Mouse (Mus musculus) intestine, embryonic 16.5 days (tissue): ENCODE results near the gene Ccdc62. TPM values are rescaled to one million over a fixed set of nuclear protein-coding genes. Genes with fewer than 3 reads are reported as not detected.
A peak's percentile ranks its signal among the peaks of the same experiment; 100 is the strongest.

Experiments
- ATAC-seq: fragments of 200-750 bp; cut with Nextera tagmentation; 2 replicates; pipeline ENCODE4 v1.8.0; 2017; ENCODE audit warnings: moderate TSS enrichment, moderate library complexity
- H3K27ac ChIP-seq: fragments of 300-500 bp; sonication (generic); 2 replicates; pipeline ENCODE4 v1.5.1; 2014; ENCODE audit warnings: mild to moderate bottlenecking, low read length
- H3K27me3 ChIP-seq: fragments of 300-500 bp; sonication (generic); replicated peaks from 2 replicates; pipeline ENCODE4 v1.6.1; 2014; ENCODE audit warnings: low read length, control low read depth, mixed read lengths; ENCODE audit not compliant: control insufficient read depth, insufficient read depth
- H3K36me3 ChIP-seq: fragments of 300-500 bp; sonication (generic); 2 replicates; pipeline ENCODE4 v1.6.1; 2014; ENCODE audit warnings: low read length, control low read depth; ENCODE audit not compliant: control insufficient read depth, insufficient read depth
- H3K4me1 ChIP-seq: fragments of 300-500 bp; sonication (generic); 2 replicates; pipeline ENCODE4 v1.6.1; 2014; ENCODE audit warnings: low read length, control low read depth, mixed read lengths; ENCODE audit not compliant: control insufficient read depth, insufficient read depth
- H3K4me2 ChIP-seq: fragments of 300-500 bp; sonication (generic); 2 replicates; pipeline ENCODE4 v1.6.1; 2014; ENCODE audit warnings: low read depth, low read length, control low read depth
- H3K4me3 ChIP-seq: fragments of 300-500 bp; sonication (generic); 2 replicates; pipeline ENCODE4 v1.5.1; 2014; ENCODE audit warnings: mild to moderate bottlenecking, low read length
- H3K9ac ChIP-seq: fragments of 300-500 bp; sonication (generic); 2 replicates; pipeline ENCODE4 v1.6.1; 2014; ENCODE audit warnings: low read depth, low read length
- H3K9me3 ChIP-seq: fragments of 300-500 bp; sonication (generic); 2 replicates; pipeline ENCODE4 v1.6.1; 2016; ENCODE audit warnings: low read length, control low read depth; ENCODE audit not compliant: control insufficient read depth
- WGBS: fragments of 180-500 bp; shearing (Covaris S2); extraction: QIAGEN DNeasy Blood & Tissue Kit; methylation state at CpG from one replicate; pipeline ENCODE4 v1.1.7; 2014; 5-methylcytosine and 5-hydroxymethylcytosine counted together
- polyA plus RNA-seq: library from polyadenylated mRNA; unstranded; fragments of >200 nt; fragmentation: Nextera tagmentation; extraction: Ambion mirVana; gene quantifications from 2 replicates; pipeline ENCODE4 v1.2.1, GENCODE M21; 2015

Gene Ccdc62
- polyA plus RNA-seq, 1 experiment from 2014 or later = 5.2 TPM

DNA sequence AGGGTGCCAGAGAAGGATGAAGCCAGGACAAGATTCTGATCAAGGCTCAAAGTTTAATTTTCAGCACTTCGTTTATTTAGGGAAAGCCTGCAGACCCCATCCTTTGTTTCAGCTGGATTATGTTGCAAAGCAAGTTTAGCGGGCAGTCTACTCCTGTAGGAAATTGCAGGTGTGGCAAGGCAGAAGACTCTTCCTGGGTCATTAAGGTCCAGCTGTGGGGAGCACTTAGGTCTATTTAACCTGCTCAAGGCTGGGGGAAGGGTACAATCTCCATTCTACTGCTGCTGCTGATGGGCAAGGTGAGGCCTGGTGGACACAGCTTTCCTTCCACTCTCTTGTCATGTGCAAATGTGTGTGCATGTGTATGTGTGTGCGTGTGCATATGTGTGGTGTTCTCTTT, 28.5 kb downstream of the Ccdc62 start:
- ATAC-seq = peak; percentile 60; the same call in 1 of the 2 replicates
- no peak overlapping the region for H3K4me2 ChIP-seq
- WGBS = 55% methylated on average over 3 of the region's 3 CpGs
- no peak overlapping the region for H3K4me3 ChIP-seq
- no peaks in the 10 kb centered on the region for H3K36me3 ChIP-seq
- H3K27ac ChIP-seq = no peak overlapping the region
- peaks cover 7% of the 10 kb centered on the region; the same call in 1 of the 2 replicates for H3K4me1 ChIP-seq
- no peak overlapping the region for H3K9ac ChIP-seq
- no peaks in the 10 kb centered on the region for H3K9me3 ChIP-seq
- H3K27me3 ChIP-seq = no peaks in the 10 kb centered on the region

DNA sequence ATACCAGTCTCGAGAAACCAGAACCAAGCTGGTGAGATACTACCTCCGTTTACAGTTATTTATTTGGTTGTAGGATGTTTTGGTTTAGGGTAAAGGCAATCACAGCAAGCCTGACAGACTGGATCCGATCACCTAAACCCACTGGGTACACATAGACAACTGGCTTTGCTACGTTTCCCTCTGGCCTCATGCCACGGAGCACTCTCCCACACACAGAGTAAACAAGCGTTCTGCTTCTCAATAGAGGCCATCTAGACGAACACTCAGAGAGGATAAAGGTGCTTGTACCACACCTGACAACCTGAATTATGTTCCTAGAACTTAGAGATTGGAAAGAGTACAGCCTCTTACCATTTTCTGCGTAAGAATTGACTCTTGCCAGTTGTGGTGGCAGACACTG, 29.6 kb downstream of the Ccdc62 start:
- no peak overlapping the region for H3K4me3 ChIP-seq
- no peak overlapping the region for H3K4me2 ChIP-seq
- H3K36me3 ChIP-seq = no peaks in the 10 kb centered on the region
- no peaks in the 10 kb centered on the region for H3K9me3 ChIP-seq
- 58% methylated on average over 8 of the region's 8 CpGs for whole genome bisulfite sequencing
- H3K4me1 ChIP-seq = peaks cover 11% of the 10 kb centered on the region; the same call in 1 of the 2 replicates
- H3K27me3 ChIP-seq = no peaks in the 10 kb centered on the region
- no peak overlapping the region for H3K27ac ChIP-seq
- no peak for ATAC-seq
- no peak overlapping the region for H3K9ac ChIP-seq

GRCm38 (mm10) chr5:123961046-123961445, 30.6 kb downstream of the Ccdc62 start:
- 80% methylated on average over 12 of the region's 12 CpGs for WGBS

GRCm38 (mm10) chr5:123964208-123964607, 33.7 kb downstream of the Ccdc62 start:
- H3K36me3 ChIP-seq = no peaks in the 10 kb centered on the region
- no peaks in the 10 kb centered on the region for H3K27me3 ChIP-seq
- H3K9ac ChIP-seq = no peak overlapping the region
- peak; percentile 48 for ATAC-seq
- H3K27ac ChIP-seq = peak overlapping the region; percentile 9
- H3K4me3 ChIP-seq = no peak overlapping the region
- H3K4me2 ChIP-seq = no peak overlapping the region
- peaks cover 11% of the 10 kb centered on the region for H3K4me1 ChIP-seq
- no peaks in the 10 kb centered on the region for H3K9me3 ChIP-seq
- WGBS = 85% methylated on average over 4 of the region's 4 CpGs

More at GRCm38 (mm10) chr5:123961046-123961445, 30.6 kb downstream of the Ccdc62 start:
- H3K4me1 ChIP-seq = peaks cover 11% of the 10 kb centered on the region; the same call in 1 of the 2 replicates
- H3K9ac ChIP-seq = no peak overlapping the region
- H3K27me3 ChIP-seq = no peaks in the 10 kb centered on the region
- no peaks in the 10 kb centered on the region for H3K36me3 ChIP-seq
- no peaks in the 10 kb centered on the region for H3K9me3 ChIP-seq
- H3K4me2 ChIP-seq = no peak overlapping the region
- no peak for ATAC-seq
- no peak overlapping the region for H3K27ac ChIP-seq
- no peak overlapping the region for H3K4me3 ChIP-seq

- 66% methylated on average over 2 of the region's 2 CpGs for WGBS
- H3K27ac ChIP-seq = peak overlapping the region; percentile 43; the same call in 1 of the 2 replicates
- H3K9me3 ChIP-seq = no peaks in the 10 kb centered on the region
- no peaks in the 10 kb centered on the region for H3K36me3 ChIP-seq
- peaks cover 14% of the 10 kb centered on the region; the same call in 1 of the 2 replicates for H3K4me1 ChIP-seq
- H3K27me3 ChIP-seq = no peaks in the 10 kb centered on the region
- peak; percentile 52; the same call in 1 of the 2 replicates for ATAC-seq
- H3K9ac ChIP-seq = no peak overlapping the region
- no peak overlapping the region for H3K4me2 ChIP-seq
- no peak overlapping the region for H3K4me3 ChIP-seq
These were observed 36.3 kb downstream of the Ccdc62 start for GRCm38 (mm10) chr5:123966759-123967158.

DNA sequence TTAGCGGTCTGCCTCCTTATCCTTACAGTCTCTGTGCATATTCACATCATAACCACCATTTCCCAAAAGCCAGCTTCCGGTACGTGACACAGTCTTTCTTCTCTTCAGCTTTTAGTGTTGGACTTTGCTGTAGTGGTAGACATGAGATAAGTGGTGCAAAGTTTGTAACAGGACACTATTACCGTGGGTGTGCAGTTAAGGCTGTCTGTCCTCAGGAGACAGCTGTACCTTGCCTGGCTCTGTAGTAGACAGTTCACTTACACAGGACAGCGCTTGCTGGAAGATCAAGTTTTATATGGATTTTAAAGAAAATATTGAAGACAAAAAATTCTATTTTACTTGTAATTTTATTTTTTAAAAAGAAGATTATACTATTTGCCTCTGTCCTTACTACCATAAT, 38.0 kb downstream of the Ccdc62 start:
- Histone ChIP-seq H3K27me3 (no peaks in the 10 kb centered on the region), H3K36me3 (no peaks in the 10 kb centered on the region), H3K9me3 (no peaks in the 10 kb centered on the region), H3K9ac (no peak overlapping the region), H3K4me2 (no peak overlapping the region), H3K27ac (peak overlapping the region; percentile 72), H3K4me1 (peaks cover 17% of the 10 kb centered on the region; the same call in 1 of the 2 replicates), H3K4me3 (no peak overlapping the region)
- ATAC-seq = peak; percentile 72
- WGBS = 62% methylated on average over 5 of the region's 5 CpGs

DNA sequence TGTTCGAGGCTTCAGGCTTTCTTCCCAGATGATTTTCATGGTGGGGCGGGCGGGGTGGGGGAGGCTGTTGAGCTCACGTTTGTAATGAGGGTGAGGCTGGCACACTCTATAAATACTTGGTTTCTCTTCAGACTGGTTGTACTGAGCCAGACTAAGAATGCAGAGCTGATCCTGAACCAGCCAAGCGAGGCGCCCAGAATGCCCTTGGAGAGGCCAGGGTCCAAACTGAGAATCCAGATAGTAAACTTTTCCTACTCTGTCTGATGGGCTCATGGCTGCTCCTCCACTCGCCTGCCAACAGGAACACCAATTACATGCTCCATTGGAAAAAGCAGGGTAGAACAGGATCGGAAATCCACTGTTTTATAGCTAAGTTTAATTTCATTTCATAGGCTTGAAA, 38.7 kb downstream of the Ccdc62 start:
- Histone ChIP-seq H3K4me1 (peaks cover 14% of the 10 kb centered on the region; the same call in 1 of the 2 replicates), H3K4me3 (no peak overlapping the region), H3K9me3 (no peaks in the 10 kb centered on the region), H3K36me3 (no peaks in the 10 kb centered on the region), H3K27me3 (no peaks in the 10 kb centered on the region), H3K27ac (peak overlapping the region; percentile 80), H3K4me2 (no peak overlapping the region; the same call in 1 of the 2 replicates), H3K9ac (0 out of 2 replicates have a peak overlapping the region, but pooled peaks have one; percentile 29)
- ATAC-seq = peak; percentile 17; the same call in 1 of the 2 replicates
- WGBS = 49% methylated on average over 8 of the region's 8 CpGs

GRCm38 (mm10) chr5:123970576-123970975, 40.1 kb downstream of the Ccdc62 start:
- Histone ChIP-seq H3K4me1 (peaks cover 13% of the 10 kb centered on the region; the same call in 1 of the 2 replicates), H3K9ac (no peak overlapping the region), H3K27me3 (no peaks in the 10 kb centered on the region), H3K9me3 (no peaks in the 10 kb centered on the region), H3K27ac (no peak overlapping the region), H3K4me2 (no peak overlapping the region), H3K36me3 (no peaks in the 10 kb centered on the region), H3K4me3 (no peak overlapping the region)
- no peak for ATAC-seq
- 88% methylated on average over 4 of the region's 4 CpGs for WGBS

DNA sequence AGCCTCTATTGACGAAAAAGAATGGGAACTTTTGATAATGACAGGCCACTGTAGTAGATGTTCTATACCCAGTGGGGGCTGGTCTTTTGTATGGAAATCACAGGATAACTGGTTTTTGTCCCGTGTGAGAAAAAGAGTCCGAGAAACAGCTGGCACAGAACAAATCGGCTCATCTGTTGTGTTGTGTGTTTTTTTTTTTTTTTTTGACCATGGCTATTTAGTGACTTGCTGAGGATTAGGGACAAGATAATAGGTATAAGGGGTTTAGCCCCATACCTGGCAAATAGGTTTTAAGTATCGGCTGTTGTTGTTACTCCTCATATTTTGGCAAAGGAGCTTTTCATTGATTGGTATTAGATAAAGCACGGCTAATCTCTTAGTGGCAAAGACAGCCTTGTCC, 42.0 kb downstream of the Ccdc62 start:
- Histone ChIP-seq H3K27me3 (no peaks in the 10 kb centered on the region), H3K9ac (no peak overlapping the region), H3K4me3 (no peak overlapping the region), H3K4me1 (peaks cover 16% of the 10 kb centered on the region; the same call in 1 of the 2 replicates), H3K27ac (no peak overlapping the region), H3K4me2 (no peak overlapping the region), H3K36me3 (no peaks in the 10 kb centered on the region), H3K9me3 (no peaks in the 10 kb centered on the region)
- no peak for ATAC-seq
- 63% methylated on average over 6 of the region's 6 CpGs for WGBS
